8 mouse cellular contexts compared by ENCODE assay signal in genomic region chr9:61279044-61279543, GRCm38 (mm10).
A peak's percentile ranks its signal among the peaks of the same experiment; 100 is the strongest.
DNase-seq lines count a peak whose midpoint lies in the region; ATAC-seq and TF ChIP-seq lines count a peak whose summit lies in the region.
"Had no signal": no experiment of that assay in that cellular context is flagged by ENCODE, and none has a peak within 500 bp of the region (broad histone marks: within the 10 kb centered on the region; RNA-seq: fewer than 3 reads in every experiment).

No protein-coding gene starts in this region.

- no peaks in the 10 kb centered on the region for H3K36me3 ChIP-seq in kidney, postnatal 0 days (ENCODE audit: insufficient read depth, low read length)
- H3K36me3 ChIP-seq in embryonic facial prominence, embryonic 15.5 days = no peaks in the 10 kb centered on the region
- no peaks in the 10 kb centered on the region for H3K36me3 ChIP-seq in hindbrain, embryonic 13.5 days
- no peaks in the 10 kb centered on the region for H3K36me3 ChIP-seq in neural tube, embryonic 13.5 days
- H3K36me3 ChIP-seq: limb, embryonic 12.5 days had no signal

- peaks cover 16% of the 10 kb centered on the region for H3K4me1 ChIP-seq in kidney, postnatal 0 days (replicated peaks; ENCODE audit: insufficient read depth, low read length)
- H3K4me1 ChIP-seq in embryonic facial prominence, embryonic 15.5 days = peaks cover 49% of the 10 kb centered on the region
- H3K4me1 ChIP-seq in hindbrain, embryonic 13.5 days (replicated peaks) = peaks cover 41% of the 10 kb centered on the region
- peaks cover 42% of the 10 kb centered on the region for H3K4me1 ChIP-seq in neural tube, embryonic 13.5 days (replicated peaks)

- peak; percentile 38 for DNase-seq in kidney, postnatal 0 days (ENCODE audit: low spot score)
- DNase-seq in kidney, adult 18-20 months = no peak
- DNase-seq in layer of hippocampus, adult 11-12 months (ENCODE audit: low spot score) = no peak
- no peak for DNase-seq in ovary, postnatal 36 days (ENCODE audit: low spot score)

- H3K4me3 ChIP-seq in kidney, postnatal 0 days (replicated peaks; ENCODE audit: low read depth, low read length) = no peak overlapping the region
- no peak overlapping the region for H3K4me3 ChIP-seq in embryonic facial prominence, embryonic 15.5 days (replicated peaks)
- H3K4me3 ChIP-seq in hindbrain, embryonic 13.5 days = no peak overlapping the region
- no peak overlapping the region for H3K4me3 ChIP-seq in neural tube, embryonic 13.5 days
- H3K4me3 ChIP-seq: limb, embryonic 12.5 days had no signal

- H3K9ac ChIP-seq in kidney, postnatal 0 days (ENCODE audit: low read depth, low read length) = no peak overlapping the region
- no peak overlapping the region for H3K9ac ChIP-seq in embryonic facial prominence, embryonic 15.5 days
- H3K9ac ChIP-seq in hindbrain, embryonic 13.5 days = peak overlapping the region; percentile 49; the same call in 1 of the 2 replicates
- no peak overlapping the region for H3K9ac ChIP-seq in neural tube, embryonic 13.5 days
- H3K9ac ChIP-seq: limb, embryonic 12.5 days had no signal

- H3K9me3 ChIP-seq in kidney, postnatal 0 days (replicated peaks; ENCODE audit: low read length) = no peaks in the 10 kb centered on the region
- H3K9me3 ChIP-seq in embryonic facial prominence, embryonic 15.5 days (replicated peaks) = no peaks in the 10 kb centered on the region
- H3K9me3 ChIP-seq in hindbrain, embryonic 13.5 days = no peaks in the 10 kb centered on the region
- H3K9me3 ChIP-seq in neural tube, embryonic 13.5 days = no peaks in the 10 kb centered on the region
- H3K9me3 ChIP-seq: limb, embryonic 12.5 days had no signal

- no peak overlapping the region for H3K4me2 ChIP-seq in kidney, postnatal 0 days (ENCODE audit: low read length)
- no peak overlapping the region for H3K4me2 ChIP-seq in embryonic facial prominence, embryonic 15.5 days (replicated peaks)
- no peak overlapping the region for H3K4me2 ChIP-seq in hindbrain, embryonic 13.5 days
- no peak overlapping the region for H3K4me2 ChIP-seq in neural tube, embryonic 13.5 days

- ATAC-seq in kidney, postnatal 0 days (replicated peaks; ENCODE audit: low FRiP score, low read depth) = no peak
- ATAC-seq in embryonic facial prominence, embryonic 15.5 days (ENCODE audit: insufficient number of reproducible peaks, low FRiP score, low TSS enrichment, low read depth) = peak; percentile 31; the same call in 1 of the 2 replicates
- ATAC-seq in hindbrain, embryonic 13.5 days (ENCODE audit: low FRiP score) = peak; percentile 30; the same call in 1 of the 2 replicates
- peak; percentile 66 for ATAC-seq in neural tube, embryonic 13.5 days (ENCODE audit: low read depth)

- 44% methylated on average over 9 of the region's 9 CpGs for WGBS in kidney, postnatal 0 days
- WGBS in embryonic facial prominence, embryonic 15.5 days = 36% methylated on average over 9 of the region's 9 CpGs
- WGBS in hindbrain, embryonic 13.5 days = 11% methylated on average over 9 of the region's 9 CpGs
- 6% methylated on average over 9 of the region's 9 CpGs for WGBS in neural tube, embryonic 13.5 days

- no peak for TF ChIP-seq CTCF in kidney, postnatal 0 days (IDR thresholded peaks at IDR 0.05; ENCODE audit: low read depth)

- no peak overlapping the region for H3K27ac ChIP-seq in kidney, postnatal 0 days
- H3K27ac ChIP-seq in embryonic facial prominence, embryonic 15.5 days (replicated peaks) = 0 out of 2 replicates have a peak overlapping the region, but pooled peaks have one; percentile 11
- H3K27ac ChIP-seq in hindbrain, embryonic 13.5 days = peak overlapping the region; percentile 66
- peak overlapping the region; percentile 43; the same call in 1 of the 2 replicates for H3K27ac ChIP-seq in neural tube, embryonic 13.5 days (replicated peaks)
- H3K27ac ChIP-seq: limb, embryonic 12.5 days had no signal

- H3K27me3 ChIP-seq in kidney, postnatal 0 days (ENCODE audit: insufficient read depth, low read length) = no peaks in the 10 kb centered on the region
- peaks cover 43% of the 10 kb centered on the region for H3K27me3 ChIP-seq in embryonic facial prominence, embryonic 15.5 days
- H3K27me3 ChIP-seq in hindbrain, embryonic 13.5 days = peaks cover 36% of the 10 kb centered on the region
- peaks cover 47% of the 10 kb centered on the region for H3K27me3 ChIP-seq in neural tube, embryonic 13.5 days
